Mouse (Mus musculus) intestine, postnatal 0 days (tissue): ENCODE results near the gene Cd1d1. TPM values are rescaled to one million over a fixed set of nuclear protein-coding genes. Genes with fewer than 3 reads are reported as not detected.
A peak's percentile ranks its signal among the peaks of the same experiment; 100 is the strongest.
"Not testable (repeated sequence)": the region's sequence is repeated elsewhere in the genome, so short reads cannot be mapped to it uniquely, and the experiment has no call there.

Experiments used
- ATAC-seq: fragments of 200-750 bp; cut with Nextera tagmentation; 2 replicates; pipeline ENCODE4 v1.8.0; 2017; ENCODE audit warnings: mild to moderate bottlenecking, moderate TSS enrichment, moderate library complexity
- H3K27ac ChIP-seq: fragments of 300-500 bp; sonication (generic); 2 replicates; pipeline ENCODE4 v1.5.1; 2014; ENCODE audit warnings: mild to moderate bottlenecking, low read depth, low read length, moderate library complexity
- H3K27me3 ChIP-seq: fragments of 300-500 bp; sonication (generic); replicated peaks from 2 replicates; pipeline ENCODE4 v1.6.1; 2014; ENCODE audit warnings: low read length, mixed read lengths; ENCODE audit not compliant: control insufficient read depth, insufficient read depth
- H3K36me3 ChIP-seq: fragments of 300-500 bp; sonication (generic); 2 replicates; pipeline ENCODE4 v1.6.1; 2014; ENCODE audit warnings: mild to moderate bottlenecking, moderate library complexity; ENCODE audit not compliant: control insufficient read depth, insufficient read depth
- H3K4me1 ChIP-seq: fragments of 300-500 bp; sonication (generic); replicated peaks from 2 replicates; pipeline ENCODE4 v1.6.1; 2014; ENCODE audit warnings: antibody characterized with exemption, low read length, mixed read lengths; ENCODE audit not compliant: control insufficient read depth, insufficient read depth
- H3K4me2 ChIP-seq: fragments of 300-500 bp; sonication (generic); replicated peaks from 2 replicates; pipeline ENCODE4 v1.6.1; 2014; ENCODE audit warnings: low read depth, mild to moderate bottlenecking, moderate library complexity
- H3K4me3 ChIP-seq: fragments of 300-500 bp; sonication (generic); 2 replicates; pipeline ENCODE4 v1.5.1; 2014; ENCODE audit warnings: low read depth, low read length
- H3K9ac ChIP-seq: fragments of 300-500 bp; sonication (generic); 2 replicates; pipeline ENCODE4 v1.6.1; 2014; ENCODE audit warnings: mild to moderate bottlenecking, low read depth, low read length
- H3K9me3 ChIP-seq: fragments of 300-500 bp; sonication (generic); 2 replicates; pipeline ENCODE4 v1.6.1; 2016; ENCODE audit warnings: mixed run types; ENCODE audit not compliant: control insufficient read depth
- CTCF ChIP-seq: sonication (generic); IDR thresholded peaks from 2 replicates; pipeline ENCODE4 v1.5.1; 2016; ENCODE audit warnings: low read depth, mild to moderate bottlenecking, control low read depth, antibody characterized with exemption, moderate library complexity
- WGBS: fragments of 180-500 bp; shearing (Covaris S2); extraction: QIAGEN DNeasy Blood & Tissue Kit; methylation state at CpG from one replicate; pipeline ENCODE4 v1.1.7; 2014; 5-methylcytosine and 5-hydroxymethylcytosine counted together
- polyA plus RNA-seq: library from polyadenylated mRNA; unstranded; fragments of >200 nt; fragmentation: Nextera tagmentation; extraction: Ambion mirVana; gene quantifications from 2 replicates; pipeline ENCODE4 v1.2.1, GENCODE M21; 2015

The Cd1d1 gene
- polyA plus RNA-seq, 1 experiment from 2014 or later, result 5.2 TPM

GRCm38 (mm10) chr3:86996111-86996510 is 3.1 kb downstream of the Cd1d1 start:
- H3K9me3 ChIP-seq, result no peaks in the 10 kb centered on the region
- H3K36me3 ChIP-seq, result no peaks in the 10 kb centered on the region
- H3K4me3 ChIP-seq, result no peak overlapping the region
- no peak overlapping the region for H3K4me2 ChIP-seq
- no peaks in the 10 kb centered on the region for H3K4me1 ChIP-seq
- no peak for TF ChIP-seq CTCF
- H3K9ac ChIP-seq, result no peak overlapping the region
- H3K27ac ChIP-seq, result no peak overlapping the region
- no peaks in the 10 kb centered on the region for H3K27me3 ChIP-seq
- no peak for ATAC-seq
- WGBS, result 71% methylated on average over 4 of the region's 4 CpGs

- Histone ChIP-seq H3K4me1 (no peaks in the 10 kb centered on the region), H3K9me3 (no peaks in the 10 kb centered on the region), H3K27ac (no peak overlapping the region), H3K9ac (no peak overlapping the region), H3K36me3 (no peaks in the 10 kb centered on the region), H3K4me2 (no peak overlapping the region), H3K27me3 (no peaks in the 10 kb centered on the region), H3K4me3 (no peak overlapping the region)
- no peak for TF ChIP-seq CTCF
- WGBS, result 39% methylated on average over 1 of the region's 1 CpGs
- no peak for ATAC-seq
These were observed 3.9 kb downstream of the Cd1d1 start for GRCm38 (mm10) chr3:86995381-86995780.

- Histone ChIP-seq H3K4me3 (peak overlapping the region; percentile 26), H3K4me2 (peak overlapping the region; percentile 67)
- H3K27me3 ChIP-seq, H3K4me1 ChIP-seq, ATAC-seq, H3K9ac ChIP-seq, H3K9me3 ChIP-seq, H3K36me3 ChIP-seq, H3K27ac ChIP-seq: not testable (repeated sequence)
- 23% methylated on average over 4 of the region's 6 CpGs for WGBS
These were observed 12.3 kb downstream of the Cd1d1 start for GRCm38 (mm10) chr3:86986969-86987368.

GRCm38 (mm10) chr3:86986490-86986889 is 12.8 kb downstream of the Cd1d1 start:
- no peaks in the 10 kb centered on the region for H3K36me3 ChIP-seq
- ATAC-seq, result no peak
- no peaks in the 10 kb centered on the region for H3K27me3 ChIP-seq
- no peak overlapping the region for H3K9ac ChIP-seq
- no peak overlapping the region for H3K27ac ChIP-seq
- H3K4me1 ChIP-seq, result no peaks in the 10 kb centered on the region
- H3K9me3 ChIP-seq, result no peaks in the 10 kb centered on the region
- 21% methylated on average over 12 of the region's 12 CpGs for WGBS
- TF ChIP-seq CTCF, result no peak
- peak overlapping the region; percentile 26 for H3K4me3 ChIP-seq
- H3K4me2 ChIP-seq, result peak overlapping the region; percentile 67

- Histone ChIP-seq H3K27ac (no peak overlapping the region), H3K9me3 (no peaks in the 10 kb centered on the region), H3K4me1 (no peaks in the 10 kb centered on the region), H3K27me3 (no peaks in the 10 kb centered on the region), H3K36me3 (no peaks in the 10 kb centered on the region), H3K4me2 (no peak overlapping the region), H3K9ac (no peak overlapping the region), H3K4me3 (no peak overlapping the region)
- 53% methylated on average over 6 of the region's 6 CpGs for WGBS
- no peak for ATAC-seq
- no peak for TF ChIP-seq CTCF
These were observed 15.9 kb downstream of the Cd1d1 start for GRCm38 (mm10) chr3:86983382-86983781.

DNA sequence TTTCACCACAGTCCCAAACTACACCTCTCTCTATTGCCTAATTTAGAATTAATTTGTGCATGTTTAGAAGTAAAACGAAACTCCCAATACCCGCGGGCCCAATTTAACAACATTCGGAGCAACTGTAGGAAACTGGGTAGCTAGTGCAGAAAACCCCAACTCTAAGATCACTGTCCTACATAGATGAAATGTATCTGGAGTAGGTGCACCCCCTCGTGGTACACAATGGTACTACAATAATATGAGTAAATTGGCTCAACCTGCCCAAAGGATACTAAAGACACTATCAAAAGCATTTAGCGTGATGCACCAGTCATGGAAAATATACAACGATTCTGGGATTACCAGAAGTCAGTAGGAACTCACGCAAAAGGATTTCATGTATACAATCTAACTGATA is 22.7 kb downstream of the Cd1d1 start:
- H3K27ac ChIP-seq, result no peak overlapping the region
- H3K9ac ChIP-seq, result no peak overlapping the region
- H3K4me1 ChIP-seq, result no peaks in the 10 kb centered on the region
- H3K36me3 ChIP-seq, result no peaks in the 10 kb centered on the region
- peak; percentile 89 for TF ChIP-seq CTCF
- H3K9me3 ChIP-seq, result no peaks in the 10 kb centered on the region
- no peak overlapping the region for H3K4me2 ChIP-seq
- ATAC-seq, result no peak
- 14% methylated on average over 8 of the region's 8 CpGs for WGBS
- H3K4me3 ChIP-seq, result no peak overlapping the region
- H3K27me3 ChIP-seq, result no peaks in the 10 kb centered on the region

GRCm38 (mm10) chr3:86975150-86975549 is 24.1 kb downstream of the Cd1d1 start:
- no peaks in the 10 kb centered on the region for H3K36me3 ChIP-seq
- no peak for ATAC-seq
- no peaks in the 10 kb centered on the region for H3K27me3 ChIP-seq
- no peaks in the 10 kb centered on the region for H3K9me3 ChIP-seq
- no peak overlapping the region for H3K4me2 ChIP-seq
- no peak overlapping the region for H3K4me3 ChIP-seq
- H3K27ac ChIP-seq, result no peak overlapping the region
- no peak overlapping the region for H3K9ac ChIP-seq
- 63% methylated on average over 2 of the region's 2 CpGs for WGBS
- H3K4me1 ChIP-seq, result no peaks in the 10 kb centered on the region
- TF ChIP-seq CTCF, result peak; percentile 44
